Mouse (Mus musculus) ES-E14 (cell line): ENCODE results near the gene Cep55. TPM values are rescaled to one million over a fixed set of nuclear protein-coding genes. Genes with fewer than 3 reads are reported as not detected.

Source experiments
- DNase-seq: peaks from one replicate; pipeline ENCODE4 v3.0.0-alpha.2; 2013; ENCODE audit warnings: low read depth, low spot score
- H3K27ac ChIP-seq: 2 replicates; pipeline ENCODE4 v1.5.1; 2012; ENCODE audit warnings: low read depth, mild to moderate bottlenecking, low read length, moderate library complexity, mixed read lengths; ENCODE audit not compliant: poor library complexity, insufficient read depth, severe bottlenecking
- H3K36me3 ChIP-seq: 2 replicates; pipeline ENCODE4 v1.6.1; 2012; ENCODE audit warnings: mild to moderate bottlenecking, low read length, moderate library complexity, mixed read lengths; ENCODE audit not compliant: control insufficient read depth, poor library complexity, insufficient read depth, severe bottlenecking
- H3K4me1 ChIP-seq, 2 experiments: fragments of 150-350 bp in 1 of 2; sonication (generic) in 1 of 2; 2 replicates each; pipeline ENCODE4 v1.6.1; 2012; ENCODE audit warnings: low read length in 2 of 2, mild to moderate bottlenecking in 1 of 2, mixed read lengths in 1 of 2; ENCODE audit not compliant: control insufficient read depth in 2 of 2, insufficient read depth in 2 of 2, poor library complexity in 1 of 2
- H3K4me3 ChIP-seq, 2 experiments: fragments of 150-350 bp in 1 of 2; sonication (generic) in 1 of 2; 2 replicates each; pipeline ENCODE4 v1.5.1; 2012; ENCODE audit warnings: low read length in 2 of 2, low read depth in 1 of 2, mild to moderate bottlenecking in 1 of 2, mixed read lengths in 1 of 2; ENCODE audit not compliant: insufficient read depth in 1 of 2, poor library complexity in 1 of 2, severe bottlenecking in 1 of 2
- H3K9ac ChIP-seq: 2 replicates; pipeline ENCODE4 v1.6.1; 2012; ENCODE audit warnings: low read depth, mild to moderate bottlenecking, low read length, mixed read lengths; ENCODE audit not compliant: poor library complexity, insufficient read depth, severe bottlenecking
- H3K9me3 ChIP-seq: fragments of 150-350 bp; sonication (generic); 2 replicates; pipeline ENCODE4 v1.6.1; 2012; ENCODE audit warnings: low read depth, mild to moderate bottlenecking, low read length; ENCODE audit not compliant: control insufficient read depth, insufficient read depth
- CHD2 ChIP-seq: IDR thresholded peaks from 2 replicates; pipeline ENCODE4 v1.6.1; 2014; ENCODE audit warnings: mild to moderate bottlenecking, low read depth, low read length, inconsistent platforms
- HCFC1 ChIP-seq: IDR thresholded peaks from 2 replicates; pipeline ENCODE4 v1.6.1; 2012; ENCODE audit warnings: low read length, inconsistent platforms, borderline replicate concordance; ENCODE audit not compliant: insufficient read depth
- MAFK ChIP-seq: IDR thresholded peaks from 2 replicates; pipeline ENCODE4 v1.6.1; 2014; ENCODE audit warnings: mild to moderate bottlenecking, low read depth, low read length, inconsistent platforms; ENCODE audit not compliant: insufficient read depth
- ZC3H11A ChIP-seq: IDR thresholded peaks from 2 replicates; pipeline ENCODE4 v1.6.1; 2012; ENCODE audit warnings: low read depth, mild to moderate bottlenecking, inconsistent platforms, low read length, borderline replicate concordance
- ZNF384 ChIP-seq: IDR thresholded peaks from 2 replicates; pipeline ENCODE4 v1.6.1; 2012; ENCODE audit warnings: low read depth, low read length, inconsistent platforms
- in situ Hi-C, 2 experiments: fragments of 600-800 bp; cut with MboI; formaldehyde crosslinking; loops; one replicate each; pipeline ENCODE4 v1.15.1; 2025; ENCODE audit warnings: low sequenced_read_pairs in 2 of 2, inconsistent platforms in 1 of 2; ENCODE audit not compliant: unreplicated experiment in 2 of 2
- total RNA-seq: library from RNA; depleted of rRNA; stranded (reverse); fragments of 300-350 nt; gene quantifications from 2 replicates; pipeline ENCODE4 v1.2.3, GENCODE M21; 2012

The Cep55 gene
- total RNA-seq, 1 experiment = 43.5 TPM

- Histone ChIP-seq H3K4me1 (peaks cover 7 to 13% of the 10 kb centered on the region in 2 experiments; a peak in 3 of 4 replicates), H3K9me3 (no peaks in the 10 kb centered on the region)
Measured at GRCm38 (mm10) chr19:38027389-38027788, 27.4 kb upstream of the Cep55 start.

GRCm38 (mm10) chr19:38027881-38028521 lies 26.8 kb upstream of the Cep55 start:
- TF ChIP-seq MAFK (no peak), ZNF384 (peak; percentile 86), HCFC1 (no peak), CHD2 (no peak)
- Histone ChIP-seq H3K27ac (no peak overlapping the region), H3K9ac (no peak overlapping the region), H3K9me3 (no peaks in the 10 kb centered on the region), H3K4me1 (peaks cover 7 to 13% of the 10 kb centered on the region in 2 experiments; a peak in 3 of 4 replicates), H3K36me3 (no peaks in the 10 kb centered on the region; the same call in 1 of the 2 replicates), H3K4me3 (no peak overlapping the region)
- in situ Hi-C loops = no loop called here
- no peak for DNase-seq

More at GRCm38 (mm10) chr19:38027389-38027788, 27.4 kb upstream of the Cep55 start:
- Histone ChIP-seq H3K27ac (no peak overlapping the region), H3K4me3 (no peak overlapping the region), H3K9ac (no peak overlapping the region), H3K36me3 (no peaks in the 10 kb centered on the region; the same call in 1 of the 2 replicates)
- in situ Hi-C loops = no loop called here
- TF ChIP-seq MAFK (no peak), ZNF384 (no peak), CHD2 (no peak), HCFC1 (no peak), ZC3H11A (no peak)
- DNase-seq = no peak

- Histone ChIP-seq H3K36me3 (no peaks in the 10 kb centered on the region; the same call in 1 of the 2 replicates), H3K4me3 (no peak overlapping the region), H3K9ac (no peak overlapping the region), H3K27ac (no peak overlapping the region), H3K9me3 (no peaks in the 10 kb centered on the region), H3K4me1 (peaks cover 7 to 20% of the 10 kb centered on the region in 2 experiments; a peak in 3 of 4 replicates)
- TF ChIP-seq ZC3H11A (no peak), CHD2 (no peak), ZNF384 (no peak), HCFC1 (no peak), MAFK (no peak)
- in situ Hi-C loops = no loop called here
- DNase-seq = no peak
Measured at GRCm38 (mm10) chr19:38029292-38029691, 25.5 kb upstream of the Cep55 start.

- Histone ChIP-seq H3K27ac (no peak overlapping the region), H3K4me3 (no peak overlapping the region), H3K4me1 (peaks cover 5 to 19% of the 10 kb centered on the region in 2 experiments; a peak in 2 of 4 replicates), H3K9ac (no peak overlapping the region), H3K9me3 (no peaks in the 10 kb centered on the region), H3K36me3 (no peaks in the 10 kb centered on the region; the same call in 1 of the 2 replicates)
- TF ChIP-seq ZNF384 = no peak
- no peak for TF ChIP-seq ZC3H11A
- in situ Hi-C loops = no loop called here
- no peak for DNase-seq
Measured at GRCm38 (mm10) chr19:38029871-38030270, 24.9 kb upstream of the Cep55 start.

- H3K4me1 ChIP-seq = peaks cover 6 to 14% of the 10 kb centered on the region in 2 experiments; a peak in 1 of 4 replicates
- in situ Hi-C loops = no loop called here
- H3K27ac ChIP-seq = no peak overlapping the region
- no peaks in the 10 kb centered on the region for H3K36me3 ChIP-seq
- H3K9me3 ChIP-seq = no peaks in the 10 kb centered on the region
- no peak overlapping the region for H3K9ac ChIP-seq
- peak overlapping the region in 1 of 2 experiments; percentile 36; a peak in 1 of 4 replicates for H3K4me3 ChIP-seq
- no peak for DNase-seq
- no peak for TF ChIP-seq CHD2
- TF ChIP-seq ZNF384 = peak; percentile 71
- TF ChIP-seq ZC3H11A = no peak
Measured at GRCm38 (mm10) chr19:38030673-38031137, 24.1 kb upstream of the Cep55 start.
